ENCODE assay signal across 30 mouse cellular contexts in the genomic region with DNA sequence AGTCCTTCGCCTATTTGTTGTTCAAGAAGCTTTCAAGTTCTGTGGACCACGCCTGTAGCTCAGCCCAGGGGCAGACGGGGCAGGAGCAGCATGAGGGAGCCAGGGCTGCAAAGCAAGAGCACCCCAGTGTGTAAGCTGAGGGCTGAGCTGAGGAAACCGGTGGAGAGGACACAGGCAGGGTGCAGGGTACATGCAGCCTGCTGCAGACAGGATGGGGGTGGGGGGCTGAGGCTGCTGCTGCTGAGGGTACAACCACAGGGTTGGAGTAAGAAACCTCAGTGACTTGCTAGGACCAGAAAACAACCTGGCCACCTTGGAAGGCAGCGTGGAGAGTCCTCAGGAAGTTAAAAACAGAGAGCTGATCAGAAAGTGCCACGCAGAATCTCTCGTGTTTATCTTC. TPM values are rescaled to one million over a fixed set of nuclear protein-coding genes. Genes with fewer than 3 reads are reported as not detected.
"Had no signal": no experiment of that assay in that cellular context is flagged by ENCODE, and none has a peak within 500 bp of the region (broad histone marks: within the 10 kb centered on the region; RNA-seq: fewer than 3 reads in every experiment).

No protein-coding gene starts in this region.

- H3K9me3 ChIP-seq: heart, embryonic 10.5 days; heart, embryonic 12.5 days; hindbrain, embryonic 13.5 days; hindbrain, embryonic 15.5 days; kidney, embryonic 15.5 days; limb, embryonic 13.5 days; limb, embryonic 15.5 days had no signal

- H3K9ac ChIP-seq: forebrain, postnatal 0 days; heart, embryonic 12.5 days; hindbrain, embryonic 13.5 days; hindbrain, embryonic 15.5 days; kidney, embryonic 15.5 days; limb, embryonic 13.5 days; limb, embryonic 15.5 days had no signal

- H3K27me3 ChIP-seq: heart, embryonic 12.5 days; limb, embryonic 15.5 days had no signal

- DNase-seq: forebrain, postnatal 0 days; gastrocnemius, adult 2 months; gastrocnemius, postnatal 10 days; gastrocnemius, postnatal 25 days; heart, adult 18-20 months; heart, postnatal 10 days; heart, postnatal 4 days; kidney, adult 11 months; kidney, adult 2 months; kidney, adult 9 months; kidney, postnatal 14 days; kidney, postnatal 36 days; layer of hippocampus, adult 9-11 months; layer of hippocampus, postnatal 36 days; left cerebral cortex, postnatal 4 days had no signal

- H3K4me1 ChIP-seq: hindbrain, embryonic 15.5 days had no signal

- ATAC-seq: forebrain, postnatal 0 days; hindbrain, postnatal 0 days; intestine, embryonic 16.5 days had no signal

- H3K4me2 ChIP-seq: heart, embryonic 12.5 days; hindbrain, embryonic 13.5 days; hindbrain, embryonic 15.5 days; kidney, embryonic 15.5 days; limb, embryonic 13.5 days; limb, embryonic 15.5 days had no signal

- H3K4me3 ChIP-seq: gastrocnemius, adult 2 months; heart, embryonic 10.5 days; heart, embryonic 12.5 days; hindbrain, embryonic 13.5 days; hindbrain, embryonic 15.5 days; kidney, embryonic 15.5 days; limb, embryonic 13.5 days; limb, embryonic 15.5 days had no signal

- H3K36me3 ChIP-seq: heart, embryonic 10.5 days; heart, embryonic 12.5 days; hindbrain, embryonic 13.5 days; hindbrain, embryonic 15.5 days; kidney, embryonic 15.5 days; limb, embryonic 13.5 days; limb, embryonic 15.5 days had no signal

- H3K27ac ChIP-seq: gastrocnemius, adult 2 months; heart, embryonic 10.5 days; hindbrain, embryonic 13.5 days; hindbrain, embryonic 15.5 days; hindbrain, postnatal 0 days; kidney, embryonic 15.5 days; kidney, postnatal 0 days; limb, embryonic 13.5 days; limb, embryonic 15.5 days had no signal

RNA-seq across cellular contexts. Expression of a gene that starts 8.0 kb away (rescaled TPM):
- polyA plus RNA-seq: heart, embryonic 10.5 days; heart, embryonic 14.5 days; hindbrain, embryonic 11.5 days; hindbrain, embryonic 13.5 days; hindbrain, embryonic 15.5 days; intestine, embryonic 14.5 days; kidney, embryonic 15.5 days; kidney, postnatal 0 days had no signal

RNA-seq across cellular contexts. Expression of a gene that starts 21.9 kb away (rescaled TPM):
- polyA plus RNA-seq: frontal cortex, adult 2 months; kidney, adult 2 months; large intestine, adult 2 months had no signal
